Mouse (Mus musculus) stomach, embryonic 15.5 days (tissue): Measurements from ENCODE around the gene Mgmt. TPM values are rescaled to one million over a fixed set of nuclear protein-coding genes. Genes with fewer than 3 reads are reported as not detected.

Experiments used
- ATAC-seq: fragments of 200-750 bp; cut with Nextera tagmentation; 2 replicates; pipeline ENCODE4 v1.8.0; 2017; ENCODE audit warnings: low read depth, moderate number of reproducible peaks, moderate TSS enrichment; ENCODE audit not compliant: insufficient read depth, low FRiP score
- H3K27ac ChIP-seq: fragments of 300-500 bp; sonication (generic); 2 replicates; pipeline ENCODE4 v1.5.1; 2015; ENCODE audit warnings: mild to moderate bottlenecking, inconsistent platforms
- H3K27me3 ChIP-seq: fragments of 300-500 bp; sonication (generic); replicated peaks from 2 replicates; pipeline ENCODE4 v1.6.1; 2015; ENCODE audit warnings: inconsistent platforms
- H3K36me3 ChIP-seq: fragments of 300-500 bp; sonication (generic); 2 replicates; pipeline ENCODE4 v1.6.1; 2015; ENCODE audit warnings: inconsistent platforms
- H3K4me1 ChIP-seq: fragments of 300-500 bp; sonication (generic); 2 replicates; pipeline ENCODE4 v1.6.1; 2015; ENCODE audit warnings: inconsistent platforms
- H3K4me2 ChIP-seq: fragments of 300-500 bp; sonication (generic); 2 replicates; pipeline ENCODE4 v1.6.1; 2015; ENCODE audit warnings: mild to moderate bottlenecking, inconsistent platforms
- H3K4me3 ChIP-seq: fragments of 300-500 bp; sonication (generic); replicated peaks from 2 replicates; pipeline ENCODE4 v1.5.1; 2015; ENCODE audit warnings: inconsistent platforms
- H3K9ac ChIP-seq: fragments of 300-500 bp; sonication (generic); 2 replicates; pipeline ENCODE4 v1.6.1; 2015; ENCODE audit warnings: inconsistent platforms
- H3K9me3 ChIP-seq: fragments of 300-500 bp; sonication (generic); 2 replicates; pipeline ENCODE4 v1.6.1; 2016; ENCODE audit warnings: inconsistent platforms
- WGBS: fragments of 180-500 bp; shearing (Covaris S2); methylation state at CpG from one replicate; pipeline ENCODE4 v1.1.7; 2015; 5-methylcytosine and 5-hydroxymethylcytosine counted together
- polyA plus RNA-seq: library from polyadenylated mRNA; unstranded; fragments of >200 nt; fragmentation: Nextera tagmentation; extraction: Ambion mirVana; gene quantifications from 2 replicates; pipeline ENCODE4 v1.2.1, GENCODE M21; 2015

Mgmt gene
- polyA plus RNA-seq, 1 experiment from 2014 or later = 6.2 TPM

GRCm38 (mm10) chr7:136916021-136916420 is 21.6 kb downstream of the Mgmt start:
- H3K36me3 ChIP-seq = no peaks in the 10 kb centered on the region
- H3K9me3 ChIP-seq = no peaks in the 10 kb centered on the region
- H3K9ac ChIP-seq = no peak overlapping the region
- no peak overlapping the region for H3K4me2 ChIP-seq
- no peak for ATAC-seq
- H3K4me3 ChIP-seq = no peak overlapping the region
- no peak overlapping the region for H3K27ac ChIP-seq
- 90% methylated on average over 3 of the region's 3 CpGs for WGBS
- H3K4me1 ChIP-seq = 0 out of 2 replicates have a peak, but pooled peaks cover 4% of the 10 kb centered on the region
- no peaks in the 10 kb centered on the region for H3K27me3 ChIP-seq

GRCm38 (mm10) chr7:136920976-136921755 is 26.8 kb downstream of the Mgmt start:
- H3K27me3 ChIP-seq = no peaks in the 10 kb centered on the region
- no peak overlapping the region for H3K4me2 ChIP-seq
- ATAC-seq = no peak
- 0 out of 2 replicates have a peak, but pooled peaks cover 2% of the 10 kb centered on the region for H3K4me1 ChIP-seq
- no peaks in the 10 kb centered on the region for H3K9me3 ChIP-seq
- WGBS = 88% methylated on average over 12 of the region's 12 CpGs
- no peaks in the 10 kb centered on the region for H3K36me3 ChIP-seq
- no peak overlapping the region for H3K9ac ChIP-seq
- no peak overlapping the region for H3K4me3 ChIP-seq
- no peak overlapping the region for H3K27ac ChIP-seq

- no peaks in the 10 kb centered on the region for H3K36me3 ChIP-seq
- no peak for ATAC-seq
- H3K9me3 ChIP-seq = no peaks in the 10 kb centered on the region
- no peak overlapping the region for H3K27ac ChIP-seq
- WGBS = 75% methylated on average over 6 of the region's 6 CpGs
- H3K27me3 ChIP-seq = no peaks in the 10 kb centered on the region
- no peak overlapping the region for H3K4me3 ChIP-seq
- 0 out of 2 replicates have a peak, but pooled peaks cover 2% of the 10 kb centered on the region for H3K4me1 ChIP-seq
- H3K9ac ChIP-seq = no peak overlapping the region
- no peak overlapping the region for H3K4me2 ChIP-seq
Observed at GRCm38 (mm10) chr7:136922230-136922629, 27.8 kb downstream of the Mgmt start.

- ATAC-seq = no peak
- Histone ChIP-seq H3K9me3 (no peaks in the 10 kb centered on the region), H3K27ac (no peak overlapping the region), H3K36me3 (no peaks in the 10 kb centered on the region), H3K4me3 (no peak overlapping the region), H3K4me2 (no peak overlapping the region), H3K4me1 (0 out of 2 replicates have a peak, but pooled peaks cover 2% of the 10 kb centered on the region), H3K9ac (no peak overlapping the region), H3K27me3 (no peaks in the 10 kb centered on the region)
- WGBS = 58% methylated on average over 18 of the region's 18 CpGs
Observed at GRCm38 (mm10) chr7:136924610-136925260, 30.3 kb downstream of the Mgmt start.

DNA sequence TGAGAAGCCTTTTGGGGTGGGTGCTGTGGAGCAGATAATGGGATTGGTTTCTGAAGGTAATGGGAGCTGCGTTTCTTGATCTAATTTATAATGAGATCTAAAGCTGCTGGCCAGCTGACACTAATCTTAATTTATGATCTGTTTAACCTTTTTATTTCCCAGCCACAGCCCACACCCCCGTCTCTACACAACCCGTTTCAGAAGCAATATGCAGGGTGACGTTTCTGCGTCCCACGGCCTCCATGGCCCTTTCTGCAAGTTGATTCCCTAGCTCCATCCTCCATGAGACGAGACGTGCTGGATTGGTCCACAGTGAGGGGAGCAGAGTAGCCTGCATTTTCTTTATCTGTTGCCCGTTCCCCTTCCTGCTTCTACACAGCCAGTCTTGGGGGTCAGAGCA is 31.8 kb downstream of the Mgmt start:
- H3K4me2 ChIP-seq = no peak overlapping the region
- no peak overlapping the region for H3K27ac ChIP-seq
- no peaks in the 10 kb centered on the region for H3K9me3 ChIP-seq
- H3K4me3 ChIP-seq = no peak overlapping the region
- no peak overlapping the region for H3K9ac ChIP-seq
- WGBS = 65% methylated on average over 9 of the region's 9 CpGs
- ATAC-seq = no peak
- no peaks in the 10 kb centered on the region for H3K36me3 ChIP-seq
- no peaks in the 10 kb centered on the region for H3K27me3 ChIP-seq
- H3K4me1 ChIP-seq = 0 out of 2 replicates have a peak, but pooled peaks cover 2% of the 10 kb centered on the region

DNA sequence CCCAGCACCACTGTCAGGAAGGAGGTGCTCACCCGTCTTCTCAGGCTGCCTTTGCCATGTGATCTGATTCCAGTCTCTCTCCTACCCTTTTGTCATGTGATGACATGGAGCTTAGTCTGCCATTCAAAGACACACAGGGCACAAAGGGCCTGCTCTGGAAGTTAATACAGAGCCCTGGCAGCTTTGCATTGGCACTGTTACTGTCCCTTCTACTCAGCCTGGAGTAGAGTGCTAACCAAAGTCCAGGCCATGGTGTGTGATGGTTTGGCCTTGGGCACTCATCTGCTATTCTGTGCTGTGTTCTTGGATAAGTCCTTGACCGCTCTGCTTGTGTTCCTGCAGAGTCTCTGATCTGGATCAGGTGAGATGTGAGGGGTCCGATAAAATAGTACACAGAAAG is 36.0 kb downstream of the Mgmt start:
- no peak overlapping the region for H3K27ac ChIP-seq
- H3K9ac ChIP-seq = no peak overlapping the region
- H3K4me3 ChIP-seq = no peak overlapping the region
- no peaks in the 10 kb centered on the region for H3K4me1 ChIP-seq
- no peaks in the 10 kb centered on the region for H3K36me3 ChIP-seq
- whole genome bisulfite sequencing = 87% methylated on average over 3 of the region's 3 CpGs
- no peaks in the 10 kb centered on the region for H3K27me3 ChIP-seq
- H3K9me3 ChIP-seq = no peaks in the 10 kb centered on the region
- no peak for ATAC-seq
- no peak overlapping the region for H3K4me2 ChIP-seq

- H3K4me1 ChIP-seq = no peaks in the 10 kb centered on the region
- H3K4me2 ChIP-seq = no peak overlapping the region
- H3K9ac ChIP-seq = no peak overlapping the region
- no peak overlapping the region for H3K27ac ChIP-seq
- ATAC-seq = no peak
- H3K4me3 ChIP-seq = no peak overlapping the region
- WGBS = 91% methylated on average over 3 of the region's 3 CpGs
- H3K9me3 ChIP-seq = no peaks in the 10 kb centered on the region
- H3K36me3 ChIP-seq = no peaks in the 10 kb centered on the region
- no peaks in the 10 kb centered on the region for H3K27me3 ChIP-seq
Observed at GRCm38 (mm10) chr7:136933367-136933766, 39.0 kb downstream of the Mgmt start.

GRCm38 (mm10) chr7:136934336-136934735 is 39.9 kb downstream of the Mgmt start:
- Histone ChIP-seq H3K9ac (no peak overlapping the region), H3K27me3 (no peaks in the 10 kb centered on the region), H3K4me2 (no peak overlapping the region), H3K36me3 (no peaks in the 10 kb centered on the region), H3K4me3 (no peak overlapping the region), H3K4me1 (no peaks in the 10 kb centered on the region), H3K9me3 (no peaks in the 10 kb centered on the region), H3K27ac (no peak overlapping the region)
- 88% methylated on average over 5 of the region's 5 CpGs for WGBS
- ATAC-seq = no peak

- H3K9ac ChIP-seq = no peak overlapping the region
- 80% methylated on average over 7 of the region's 7 CpGs for WGBS
- no peaks in the 10 kb centered on the region for H3K4me1 ChIP-seq
- no peak for ATAC-seq
- no peaks in the 10 kb centered on the region for H3K27me3 ChIP-seq
- H3K4me3 ChIP-seq = no peak overlapping the region
- H3K4me2 ChIP-seq = no peak overlapping the region
- H3K9me3 ChIP-seq = no peaks in the 10 kb centered on the region
- no peak overlapping the region for H3K27ac ChIP-seq
- no peaks in the 10 kb centered on the region for H3K36me3 ChIP-seq
Observed at GRCm38 (mm10) chr7:136934784-136935183, 40.4 kb downstream of the Mgmt start.

- WGBS = 88% methylated on average over 4 of the region's 4 CpGs
Observed at GRCm38 (mm10) chr7:136938371-136938770, 44.0 kb downstream of the Mgmt start.

GRCm38 (mm10) chr7:136942414-136942813 is 48.0 kb downstream of the Mgmt start:
- Histone ChIP-seq H3K36me3 (no peaks in the 10 kb centered on the region), H3K4me2 (no peak overlapping the region), H3K27me3 (no peaks in the 10 kb centered on the region), H3K27ac (no peak overlapping the region), H3K4me1 (no peaks in the 10 kb centered on the region), H3K9ac (no peak overlapping the region), H3K4me3 (no peak overlapping the region), H3K9me3 (no peaks in the 10 kb centered on the region)
- no peak for ATAC-seq
- 85% methylated on average over 2 of the region's 2 CpGs for WGBS

More at GRCm38 (mm10) chr7:136938371-136938770, 44.0 kb downstream of the Mgmt start:
- Histone ChIP-seq H3K36me3 (no peaks in the 10 kb centered on the region), H3K4me2 (no peak overlapping the region), H3K27me3 (no peaks in the 10 kb centered on the region), H3K9me3 (no peaks in the 10 kb centered on the region), H3K27ac (no peak overlapping the region), H3K9ac (no peak overlapping the region), H3K4me3 (no peak overlapping the region), H3K4me1 (no peaks in the 10 kb centered on the region)
- ATAC-seq = no peak

DNA sequence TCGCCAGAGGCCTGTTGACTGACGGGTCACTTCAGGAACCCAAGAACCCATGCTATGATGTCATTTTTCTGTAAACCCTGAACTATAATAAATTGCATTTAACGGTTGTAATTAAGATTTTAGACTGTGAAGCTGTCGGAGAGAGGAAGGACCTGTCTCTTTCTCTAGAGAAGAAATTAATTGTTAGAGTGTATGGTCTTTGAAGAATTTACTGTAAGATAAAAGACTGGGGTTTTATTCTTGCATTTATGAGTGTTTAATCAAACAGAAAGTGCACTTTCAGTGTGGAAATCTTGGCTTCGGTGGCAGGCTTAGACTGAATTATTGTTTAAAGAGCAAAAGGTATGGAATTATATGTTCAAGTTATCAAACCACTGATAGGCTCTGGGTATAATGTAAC is 49.5 kb downstream of the Mgmt start:
- Histone ChIP-seq H3K36me3 (no peaks in the 10 kb centered on the region), H3K4me3 (no peak overlapping the region), H3K4me1 (no peaks in the 10 kb centered on the region), H3K4me2 (no peak overlapping the region), H3K9me3 (no peaks in the 10 kb centered on the region), H3K27ac (no peak overlapping the region), H3K27me3 (no peaks in the 10 kb centered on the region), H3K9ac (no peak overlapping the region)
- no peak for ATAC-seq
- WGBS = 59% methylated on average over 5 of the region's 5 CpGs
